Mouse (Mus musculus) lung, embryonic 15.5 days (tissue): Measurements from ENCODE around the gene Lrrc8d. TPM values are rescaled to one million over a fixed set of nuclear protein-coding genes. Genes with fewer than 3 reads are reported as not detected.
A peak's percentile ranks its signal among the peaks of the same experiment; 100 is the strongest.

ENCODE experiments used
- ATAC-seq: fragments of 200-750 bp; cut with Nextera tagmentation; 2 replicates; pipeline ENCODE4 v1.8.0; 2017; ENCODE audit warnings: moderate number of reproducible peaks, borderline replicate concordance; ENCODE audit not compliant: low FRiP score, low TSS enrichment; ENCODE audit errors: extremely low read depth
- H3K27ac ChIP-seq: fragments of 300-500 bp; sonication (generic); 2 replicates; pipeline ENCODE4 v1.5.1; 2015; ENCODE audit warnings: moderate library complexity, mild to moderate bottlenecking, inconsistent platforms
- H3K27me3 ChIP-seq: fragments of 300-500 bp; sonication (generic); 2 replicates; pipeline ENCODE4 v1.6.1; 2015; ENCODE audit warnings: inconsistent platforms
- H3K36me3 ChIP-seq: fragments of 300-500 bp; sonication (generic); 2 replicates; pipeline ENCODE4 v1.6.1; 2015; ENCODE audit warnings: inconsistent platforms
- H3K4me1 ChIP-seq: fragments of 300-500 bp; sonication (generic); 2 replicates; pipeline ENCODE4 v1.6.1; 2015; ENCODE audit warnings: inconsistent platforms
- H3K4me2 ChIP-seq: fragments of 300-500 bp; sonication (generic); 2 replicates; pipeline ENCODE4 v1.6.1; 2015; ENCODE audit warnings: inconsistent platforms, mild to moderate bottlenecking, moderate library complexity
- H3K4me3 ChIP-seq: fragments of 300-500 bp; sonication (generic); 2 replicates; pipeline ENCODE4 v1.5.1; 2015; ENCODE audit warnings: mild to moderate bottlenecking, inconsistent platforms
- H3K9ac ChIP-seq: fragments of 300-500 bp; sonication (generic); 2 replicates; pipeline ENCODE4 v1.6.1; 2015; ENCODE audit warnings: inconsistent platforms
- H3K9me3 ChIP-seq: fragments of 300-500 bp; sonication (generic); 2 replicates; pipeline ENCODE4 v1.6.1; 2016; ENCODE audit warnings: inconsistent platforms
- WGBS: fragments of 180-500 bp; shearing (Covaris S2); methylation state at CpG from one replicate; pipeline ENCODE4 v1.1.7; 2015; 5-methylcytosine and 5-hydroxymethylcytosine counted together
- polyA plus RNA-seq: library from polyadenylated mRNA; unstranded; fragments of >200 nt; fragmentation: Nextera tagmentation; extraction: Ambion mirVana; gene quantifications from 2 replicates; pipeline ENCODE4 v1.2.1, GENCODE M21; 2015

The Lrrc8d gene
- polyA plus RNA-seq = 21.0 and 21.2 TPM in 2 replicates

DNA sequence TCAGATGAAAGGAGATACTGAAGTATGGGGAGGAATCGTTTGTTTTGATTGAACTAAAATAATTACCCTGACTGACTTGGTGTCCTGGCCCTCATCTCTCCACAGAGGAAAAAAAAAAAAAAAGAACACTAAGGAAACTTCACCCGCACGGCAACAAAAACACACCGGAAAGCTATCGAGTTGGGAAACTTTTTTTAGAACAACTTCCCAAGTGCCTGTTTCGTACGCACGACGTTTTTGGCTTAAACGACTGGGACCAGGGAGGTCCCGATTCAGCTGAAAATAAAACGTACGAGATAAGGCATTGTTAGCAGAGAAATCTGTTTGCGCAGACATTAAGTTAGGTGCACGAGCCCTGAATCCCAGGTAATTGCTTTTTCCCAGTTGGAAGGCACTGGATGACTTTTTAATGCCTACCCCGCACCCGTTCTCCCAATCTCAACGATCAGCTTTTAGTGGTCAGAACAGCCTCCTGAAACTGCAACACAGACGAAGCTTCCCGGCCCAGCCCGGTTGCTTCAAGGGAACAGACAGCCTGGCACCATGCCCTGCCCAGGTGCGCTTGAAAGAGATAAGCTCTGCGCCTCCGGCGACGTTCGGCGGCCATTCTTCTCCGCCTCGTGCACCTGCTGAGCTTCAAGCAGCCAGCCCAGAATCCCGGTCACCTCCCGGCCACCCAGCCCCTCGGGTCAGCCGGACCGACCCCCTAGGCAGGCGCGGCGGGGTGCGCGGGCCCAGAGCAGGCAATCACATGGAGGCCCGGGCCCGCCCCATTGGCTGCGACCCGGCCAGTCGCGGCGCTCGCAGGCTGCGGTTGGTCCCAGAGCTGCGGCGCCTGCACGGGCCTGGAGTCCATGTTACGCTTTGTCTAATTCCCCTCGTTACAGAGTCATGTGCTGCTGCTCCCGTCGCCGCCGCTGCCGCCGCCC is at the start of gene Lrrc8d:
Lrrc8d (plus strand) TSS at position 829 of the 929 bp plus-strand sequence.
- peak within 1 kb of the TSS; percentile 81 for H3K9ac ChIP-seq
- H3K9me3 ChIP-seq = no peaks in the 10 kb centered on the region
- H3K4me2 ChIP-seq = peak within 1 kb of the TSS; percentile 85
- peak; percentile 91 for ATAC-seq
- under 1% methylated on average over 60 of the region's 60 CpGs for WGBS
- H3K27me3 ChIP-seq = no peaks in the 10 kb centered on the region; the same call in 1 of the 2 replicates
- peak within 1 kb of the TSS; percentile 81 for H3K4me3 ChIP-seq
- H3K27ac ChIP-seq = peak within 1 kb of the TSS; percentile 93
- H3K36me3 ChIP-seq = no peaks in the 10 kb centered on the region
- H3K4me1 ChIP-seq = peaks cover 30% of the 10 kb centered on the region

- no peaks in the 10 kb centered on the region for H3K36me3 ChIP-seq
- H3K4me1 ChIP-seq = peaks cover 14% of the 10 kb centered on the region
- 81% methylated on average over 8 of the region's 8 CpGs for WGBS
- H3K27ac ChIP-seq = peak overlapping the region; percentile 51; the same call in 1 of the 2 replicates
- no peaks in the 10 kb centered on the region for H3K9me3 ChIP-seq
- no peak overlapping the region for H3K9ac ChIP-seq
- no peaks in the 10 kb centered on the region for H3K27me3 ChIP-seq
- ATAC-seq = no peak
- H3K4me3 ChIP-seq = no peak overlapping the region
- peak overlapping the region; percentile 28 for H3K4me2 ChIP-seq
These were observed 48.9 kb upstream of the Lrrc8d start for GRCm38 (mm10) chr5:105650728-105651479.

DNA sequence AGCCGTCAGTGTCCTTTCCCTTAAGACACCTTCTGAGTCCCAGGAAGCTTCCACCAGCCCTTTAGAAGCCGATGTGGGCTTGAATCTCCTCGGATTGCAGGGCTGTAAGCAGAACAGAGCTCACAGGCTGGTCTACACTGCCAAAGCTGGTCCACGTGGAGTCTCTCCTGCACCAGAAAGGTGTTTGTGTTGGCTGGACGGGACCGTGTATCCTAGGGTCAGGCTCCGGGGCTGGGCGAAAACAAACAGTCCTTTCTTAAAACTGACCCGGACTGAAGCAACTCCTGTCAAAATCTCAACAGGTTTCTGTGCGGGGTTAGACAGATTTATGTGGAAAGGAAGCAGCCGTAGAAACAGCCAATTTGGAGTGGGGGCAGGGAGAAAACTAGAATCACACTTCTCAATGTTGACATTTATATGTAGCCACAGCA is 48.2 kb upstream of the Lrrc8d start:
- Histone ChIP-seq H3K4me3 (no peak overlapping the region), H3K27me3 (no peaks in the 10 kb centered on the region), H3K4me2 (peak overlapping the region; percentile 28), H3K9me3 (no peaks in the 10 kb centered on the region), H3K27ac (peak overlapping the region; percentile 51; the same call in 1 of the 2 replicates), H3K36me3 (no peaks in the 10 kb centered on the region), H3K9ac (0 out of 2 replicates have a peak overlapping the region, but pooled peaks have one; percentile 2), H3K4me1 (peaks cover 14% of the 10 kb centered on the region)
- no peak for ATAC-seq
- whole genome bisulfite sequencing = 23% methylated on average over 11 of the region's 11 CpGs

DNA sequence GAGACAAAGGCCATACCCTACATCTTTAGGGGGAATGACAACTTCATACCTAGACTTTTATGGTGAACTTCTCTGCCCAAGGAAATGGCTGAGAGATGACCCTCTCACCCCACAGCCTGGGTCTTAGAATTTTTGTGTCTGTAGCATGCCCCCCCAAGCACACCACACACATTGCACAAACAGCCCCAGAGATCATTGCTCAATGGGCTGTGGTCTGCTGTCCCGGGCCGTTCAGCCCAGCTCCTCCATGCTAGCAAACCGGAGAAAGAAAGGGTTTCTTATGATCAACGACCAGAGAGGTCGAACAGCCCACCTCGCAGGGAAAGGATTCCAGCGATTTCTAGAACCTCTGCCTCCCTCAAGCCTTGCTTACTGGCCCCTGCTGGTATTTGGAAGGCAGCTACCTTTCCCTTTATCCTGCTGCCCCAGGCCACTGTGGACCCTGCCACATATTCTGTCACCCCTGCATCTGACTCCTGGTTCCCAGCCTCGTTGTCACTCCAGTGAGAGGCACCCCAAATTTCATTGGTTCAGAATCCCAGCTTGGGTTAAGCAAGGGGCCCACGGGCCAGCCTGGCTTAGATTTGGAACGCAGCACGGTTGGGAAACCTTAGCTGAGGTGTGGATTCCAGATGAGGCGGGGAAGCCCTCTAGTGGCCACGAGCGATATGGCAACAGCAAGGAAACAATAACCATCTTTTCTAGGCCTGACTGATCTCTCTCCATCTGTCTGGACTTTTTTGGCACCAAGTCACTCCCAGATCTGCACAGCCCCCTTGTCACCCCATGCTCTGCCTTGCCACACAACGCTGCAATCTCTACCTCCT is 45.3 kb upstream of the Lrrc8d start:
- 25% methylated on average over 15 of the region's 15 CpGs for whole genome bisulfite sequencing
- Histone ChIP-seq H3K9ac (no peak overlapping the region), H3K27me3 (no peaks in the 10 kb centered on the region), H3K4me2 (peak overlapping the region; percentile 28), H3K36me3 (no peaks in the 10 kb centered on the region), H3K27ac (no peak overlapping the region), H3K4me3 (no peak overlapping the region), H3K4me1 (peaks cover 3% of the 10 kb centered on the region; the same call in 1 of the 2 replicates), H3K9me3 (no peaks in the 10 kb centered on the region)
- ATAC-seq = peak; percentile 58; the same call in 1 of the 2 replicates

DNA sequence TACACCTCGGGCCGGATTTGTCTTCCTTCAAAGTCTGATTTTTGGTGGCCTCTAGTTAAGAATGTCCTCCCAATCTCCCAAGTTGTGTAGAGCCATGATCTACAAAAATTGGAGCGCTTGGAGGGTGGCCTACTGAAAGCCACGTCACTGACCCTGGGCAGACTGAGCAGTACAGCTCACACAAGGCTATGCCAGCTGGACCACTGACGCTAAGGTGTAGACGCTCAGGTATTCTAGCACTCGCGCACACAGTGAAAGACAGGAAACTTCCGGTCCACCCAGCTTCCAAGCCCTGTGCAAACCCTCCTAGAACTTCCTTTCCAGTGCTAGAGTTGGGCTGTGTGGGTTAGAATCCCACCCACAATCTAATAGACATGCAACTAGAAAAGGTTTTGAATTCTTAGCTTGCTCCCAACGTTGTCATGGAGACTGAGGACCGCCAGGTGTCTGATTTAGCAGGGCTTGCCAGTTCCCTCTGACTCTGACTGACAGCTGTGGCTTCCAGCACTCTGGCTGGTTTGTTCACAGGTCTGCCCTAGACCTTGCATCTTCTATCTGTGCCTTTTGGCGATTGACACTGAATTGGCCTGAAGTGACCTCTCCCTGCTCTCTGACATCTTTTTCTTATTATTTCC is 44.6 kb upstream of the Lrrc8d start:
- Histone ChIP-seq H3K4me2 (no peak overlapping the region), H3K9ac (no peak overlapping the region), H3K36me3 (no peaks in the 10 kb centered on the region), H3K9me3 (no peaks in the 10 kb centered on the region), H3K27ac (no peak overlapping the region), H3K4me1 (peaks cover 3% of the 10 kb centered on the region; the same call in 1 of the 2 replicates), H3K4me3 (no peak overlapping the region), H3K27me3 (no peaks in the 10 kb centered on the region)
- peak; percentile 28; the same call in 1 of the 2 replicates for ATAC-seq
- WGBS = 65% methylated on average over 12 of the region's 12 CpGs

DNA sequence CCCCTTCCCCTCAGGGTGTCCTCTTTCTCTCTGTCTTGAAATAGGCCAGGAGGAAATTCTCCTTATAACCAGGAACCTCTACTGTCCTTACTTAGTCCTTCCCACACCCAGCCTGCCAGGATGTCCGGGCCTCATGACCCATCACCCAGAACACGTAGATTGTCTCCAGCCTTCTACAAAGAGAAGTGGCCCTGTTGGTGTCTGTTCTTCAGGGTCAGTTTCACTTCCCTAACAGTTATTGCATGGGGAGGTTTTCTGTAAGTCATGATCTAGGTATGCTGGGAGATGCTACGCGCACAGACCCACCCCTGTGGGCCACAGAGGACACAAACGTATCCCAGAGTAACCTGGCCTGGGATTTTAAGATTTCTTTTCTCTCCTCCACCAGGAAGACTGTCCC is 37.9 kb upstream of the Lrrc8d start:
- Histone ChIP-seq H3K9me3 (no peaks in the 10 kb centered on the region), H3K9ac (no peak overlapping the region), H3K4me1 (no peaks in the 10 kb centered on the region), H3K27me3 (no peaks in the 10 kb centered on the region), H3K4me3 (no peak overlapping the region), H3K4me2 (no peak overlapping the region), H3K27ac (no peak overlapping the region), H3K36me3 (no peaks in the 10 kb centered on the region)
- 85% methylated on average over 5 of the region's 5 CpGs for WGBS
- no peak for ATAC-seq

DNA sequence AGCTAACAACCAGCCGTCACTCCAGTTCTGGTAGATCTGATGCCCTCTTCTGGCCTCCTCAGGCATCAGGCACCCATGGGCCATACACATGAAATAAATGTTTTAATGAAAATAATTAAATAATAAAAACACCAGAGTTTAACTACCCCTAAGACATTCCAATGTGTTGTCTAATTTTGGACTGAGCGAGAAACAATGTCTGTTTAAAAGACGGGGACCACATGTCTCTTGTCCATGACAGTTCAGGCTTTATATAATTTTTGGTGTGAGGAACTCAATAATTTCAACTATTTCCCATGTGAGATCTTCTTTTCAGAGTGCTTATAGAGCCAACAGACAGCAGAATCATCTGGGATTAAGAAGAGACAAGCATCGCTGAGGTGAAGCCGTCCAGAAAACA is 32.8 kb upstream of the Lrrc8d start:
- no peak overlapping the region for H3K4me3 ChIP-seq
- no peak overlapping the region for H3K9ac ChIP-seq
- WGBS = 71% methylated on average over 5 of the region's 5 CpGs
- H3K27ac ChIP-seq = no peak overlapping the region
- no peak overlapping the region for H3K4me2 ChIP-seq
- H3K27me3 ChIP-seq = no peaks in the 10 kb centered on the region
- no peaks in the 10 kb centered on the region for H3K9me3 ChIP-seq
- H3K36me3 ChIP-seq = no peaks in the 10 kb centered on the region
- H3K4me1 ChIP-seq = no peaks in the 10 kb centered on the region
- ATAC-seq = no peak

GRCm38 (mm10) chr5:105667411-105667810 is 32.4 kb upstream of the Lrrc8d start:
- H3K27ac ChIP-seq = no peak overlapping the region
- H3K27me3 ChIP-seq = no peaks in the 10 kb centered on the region
- no peaks in the 10 kb centered on the region for H3K4me1 ChIP-seq
- no peak for ATAC-seq
- H3K4me3 ChIP-seq = no peak overlapping the region
- H3K9ac ChIP-seq = no peak overlapping the region
- H3K4me2 ChIP-seq = no peak overlapping the region
- H3K9me3 ChIP-seq = no peaks in the 10 kb centered on the region
- H3K36me3 ChIP-seq = no peaks in the 10 kb centered on the region
- whole genome bisulfite sequencing = 73% methylated on average over 6 of the region's 6 CpGs

GRCm38 (mm10) chr5:105669086-105669485 is 30.7 kb upstream of the Lrrc8d start:
- WGBS = 86% methylated on average over 2 of the region's 2 CpGs

GRCm38 (mm10) chr5:105669508-105670353 is 30.0 kb upstream of the Lrrc8d start:
- 51% methylated on average over 10 of the region's 10 CpGs for WGBS
- Histone ChIP-seq H3K4me1 (no peaks in the 10 kb centered on the region), H3K27me3 (no peaks in the 10 kb centered on the region), H3K4me2 (no peak overlapping the region), H3K27ac (no peak overlapping the region), H3K4me3 (no peak overlapping the region), H3K9me3 (no peaks in the 10 kb centered on the region), H3K9ac (no peak overlapping the region), H3K36me3 (no peaks in the 10 kb centered on the region)
- ATAC-seq = no peak

More at GRCm38 (mm10) chr5:105669086-105669485, 30.7 kb upstream of the Lrrc8d start:
- Histone ChIP-seq H3K4me2 (no peak overlapping the region), H3K9me3 (no peaks in the 10 kb centered on the region), H3K9ac (no peak overlapping the region), H3K4me1 (no peaks in the 10 kb centered on the region), H3K4me3 (no peak overlapping the region), H3K36me3 (no peaks in the 10 kb centered on the region), H3K27ac (no peak overlapping the region), H3K27me3 (no peaks in the 10 kb centered on the region)
- no peak for ATAC-seq
